Comparison of ENCODE assay signal across 8 mouse cellular contexts in the genomic region with DNA sequence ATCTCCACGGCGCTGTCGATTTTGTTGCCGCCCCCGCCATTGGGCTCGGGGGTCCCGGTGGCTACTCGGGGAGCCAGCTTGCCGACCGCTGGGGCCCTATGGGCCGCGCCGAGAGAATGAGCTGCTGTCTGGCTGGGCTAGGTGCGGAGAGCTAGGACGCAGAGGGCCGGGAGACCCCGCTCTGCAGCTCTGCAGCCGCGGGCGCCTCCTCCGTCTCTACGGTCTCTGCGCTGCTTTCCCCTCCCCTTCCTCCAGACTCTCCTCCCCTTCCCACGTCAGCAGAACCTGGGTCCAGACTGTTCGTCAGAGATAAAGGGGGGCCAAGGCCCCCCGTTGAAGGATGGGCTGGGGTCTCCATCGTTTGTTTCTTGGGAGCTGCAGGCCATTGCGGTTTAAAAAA. TPM values are rescaled to one million over a fixed set of nuclear protein-coding genes. Genes with fewer than 3 reads are reported as not detected.
DNase-seq lines count a peak whose midpoint lies in the region; ATAC-seq and TF ChIP-seq lines count a peak whose summit lies in the region.

A gene (minus strand): TSS at position 247 of the 400 bp plus-strand sequence.

- peak; percentile 75; the same call in 1 of the 2 replicates for TF ChIP-seq POLR2A in lung, adult 2 months (IDR thresholded peaks at IDR 0.05; ENCODE audit: borderline replicate concordance, extremely low read depth, low read depth, low read length)
- peak; percentile 97 for TF ChIP-seq POLR2A in olfactory bulb, adult 2 months (IDR thresholded peaks at IDR 0.05; ENCODE audit: insufficient read depth, low read depth, low read length)

- H3K27ac ChIP-seq in hindbrain, embryonic 12.5 days, result peak within 1 kb of the TSS; percentile 92
- peak within 1 kb of the TSS; percentile 97 for H3K27ac ChIP-seq in olfactory bulb, adult 2 months (ENCODE audit: insufficient read depth, low read depth, low read length)

- WGBS in hindbrain, embryonic 12.5 days, result under 1% methylated on average over 28 of the region's 28 CpGs
- under 1% methylated on average over 28 of the region's 28 CpGs for WGBS in lung, adult 2 months
- under 1% methylated on average over 28 of the region's 28 CpGs for WGBS in olfactory bulb, adult 2 months

- DNase-seq in ZHBTc4 (ENCODE audit: low read depth, low spot score), result peak; percentile 63
- peak; percentile 93 to 94 for DNase-seq in cerebellum, postnatal 10 days
- peak; percentile 74 to 77 for DNase-seq in frontal cortex, postnatal 14 days (ENCODE audit: low spot score in 2 of 2)
- peak; percentile 54 for DNase-seq in layer of hippocampus, adult 9-10 months (ENCODE audit: low spot score)
- DNase-seq in lung, adult 2 months, result peak; percentile 66
- peak; percentile 51 to 58 for DNase-seq in thymus, postnatal 36 days

- peak within 1 kb of the TSS; percentile 76 for H3K4me3 ChIP-seq in hindbrain, embryonic 12.5 days
- H3K4me3 ChIP-seq in lung, adult 2 months (replicated peaks; ENCODE audit: extremely low read depth, low read depth, low read length), result peak within 1 kb of the TSS; percentile 70
- H3K4me3 ChIP-seq in olfactory bulb, adult 2 months (ENCODE audit: insufficient read depth, low read depth, low read length), result peak within 1 kb of the TSS; percentile 76

- H3K36me3 ChIP-seq in hindbrain, embryonic 12.5 days, result peaks cover 44% of the 10 kb centered on the region

- H3K9me3 ChIP-seq in hindbrain, embryonic 12.5 days (replicated peaks), result no peaks in the 10 kb centered on the region

- TF ChIP-seq CTCF in lung, adult 2 months (IDR thresholded peaks at IDR 0.05; ENCODE audit: insufficient read depth, low read length), result no peak
- no peak for TF ChIP-seq CTCF in olfactory bulb, adult 2 months (IDR thresholded peaks at IDR 0.05; ENCODE audit: insufficient read depth, low read depth, low read length)

- H3K27me3 ChIP-seq in hindbrain, embryonic 12.5 days, result no peaks in the 10 kb centered on the region

- peak within 1 kb of the TSS; percentile 99 for H3K9ac ChIP-seq in hindbrain, embryonic 12.5 days

- ATAC-seq in hindbrain, embryonic 12.5 days (ENCODE audit: low FRiP score), result peak; percentile 95

- peak within 1 kb of the TSS; percentile 99 for H3K4me2 ChIP-seq in hindbrain, embryonic 12.5 days (replicated peaks)

- peaks cover 37% of the 10 kb centered on the region for H3K4me1 ChIP-seq in hindbrain, embryonic 12.5 days
- peaks cover 4% of the 10 kb centered on the region for H3K4me1 ChIP-seq in lung, adult 2 months (ENCODE audit: control insufficient read depth, insufficient read depth, low read length)
- peaks cover 29% of the 10 kb centered on the region for H3K4me1 ChIP-seq in olfactory bulb, adult 2 months (ENCODE audit: control insufficient read depth, insufficient read depth, low read length)

RNA-seq across cellular contexts. Expression of the gene that starts here (rescaled TPM):
- polyA plus RNA-seq in hindbrain, embryonic 12.5 days (2016; fragmentation: Nextera tagmentation; extraction: Ambion mirVana), result 135 and 137 TPM in 2 replicates
- polyA plus RNA-seq in lung, adult 2 months (2012; rRNA removed), result 61.8 and 63.8 TPM in 2 replicates
- 220 TPM in 1 of 2 replicates, not detected in the other for polyA plus RNA-seq in olfactory bulb, adult 2 months (2012; ENCODE audit: insufficient read depth, insufficient read length, low replicate concordance, missing spikeins)

Comparison
In these comparisons a context has a peak if more than half of its experiments do, and no peak if none do; other contexts are left out.
1. Peak in every context shown above with its lines: DNase-seq, ATAC-seq, H3K4me3 ChIP-seq and H3K27ac ChIP-seq.